Mouse (Mus musculus): ENCODE results near the gene Asb7. TPM values are rescaled to one million over a fixed set of nuclear protein-coding genes. Genes with fewer than 3 reads are reported as not detected.

Asb7 gene
- polyA plus RNA-seq, 1 experiment from 2014 or later = 12.5 TPM

DNA sequence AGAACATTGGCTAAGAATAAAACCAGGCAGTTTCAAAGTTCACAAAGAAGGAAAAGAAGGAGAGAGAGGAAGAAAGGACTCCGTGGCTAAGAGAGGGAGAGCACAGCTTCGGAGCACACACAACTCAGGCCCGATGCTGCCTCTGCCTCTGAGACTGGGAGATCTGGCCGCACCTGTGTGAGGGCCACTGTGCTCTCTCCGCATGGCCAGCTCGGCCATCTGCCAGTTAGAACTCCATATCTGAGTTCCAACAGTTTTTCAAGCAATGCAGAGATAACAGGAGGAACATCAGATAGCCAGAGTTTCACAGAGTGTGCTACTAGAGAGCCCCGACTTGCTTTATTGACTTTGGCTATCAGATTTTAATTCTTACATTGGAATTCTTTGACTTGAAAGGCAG lies 5.1 kb upstream of the Asb7 start:
- Histone ChIP-seq H3K27me3 (replicated peaks) (no peaks in the 10 kb centered on the region), H3K4me1 (replicated peaks) (peaks cover 5% of the 10 kb centered on the region; the same call in 1 of the 2 replicates), H3K9ac (no peak overlapping the region), H3K4me2 (replicated peaks) (no peak overlapping the region), H3K27ac (no peak overlapping the region), H3K4me3 (replicated peaks) (no peak overlapping the region), H3K36me3 (no peaks in the 10 kb centered on the region), H3K9me3 (no peaks in the 10 kb centered on the region)
- 62% methylated on average over 7 of the region's 7 CpGs for WGBS
- ATAC-seq = no peak

DNA sequence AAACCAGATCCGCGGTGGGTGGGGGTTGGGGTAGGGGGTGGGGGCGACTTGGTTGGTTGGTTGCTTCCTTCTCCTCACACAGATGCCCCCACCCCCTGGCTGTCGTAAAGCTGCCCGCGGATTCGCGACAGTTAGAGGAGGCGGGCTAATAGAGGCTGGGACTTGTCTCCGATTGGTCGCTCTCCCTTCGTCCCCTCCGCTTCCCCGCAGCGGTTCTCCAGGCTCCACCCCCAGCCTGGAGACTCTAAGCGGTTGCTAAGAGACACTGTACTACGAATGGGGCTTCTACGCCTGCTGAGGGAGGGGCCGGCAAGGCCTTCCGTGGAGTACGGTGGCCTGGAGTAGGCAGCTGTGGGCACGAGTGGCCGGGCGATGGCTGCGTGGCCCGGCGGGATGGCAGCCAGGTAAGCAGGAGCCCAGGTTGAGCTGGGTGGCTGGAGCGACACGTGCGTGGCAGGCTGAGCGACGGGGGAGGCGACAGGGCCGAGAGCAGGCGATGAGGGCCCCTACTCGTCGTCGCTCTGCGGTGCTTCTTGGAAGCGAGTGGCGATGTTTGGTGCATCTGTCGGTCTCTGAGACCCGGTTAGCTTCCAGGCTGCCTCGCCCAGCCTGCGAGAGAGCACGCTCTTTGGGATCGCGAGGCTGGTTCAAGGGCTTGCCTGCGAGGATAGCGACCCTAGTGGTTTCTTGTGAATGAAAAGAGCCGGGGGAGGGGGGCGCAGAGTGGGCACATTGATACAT lies 394 bp upstream of the Asb7 start, which contains the start of gene Lins1:
TSS of gene Lins1 (plus strand) at position 270 of the 741 bp plus-strand sequence.
- peak within 1 kb of the TSS; percentile 89 for H3K4me2 ChIP-seq (replicated peaks)
- H3K36me3 ChIP-seq = no peaks in the 10 kb centered on the region
- under 1% methylated on average over 52 of the region's 52 CpGs for WGBS
- peaks cover 12% of the 10 kb centered on the region for H3K4me1 ChIP-seq (replicated peaks)
- no peaks in the 10 kb centered on the region for H3K27me3 ChIP-seq (replicated peaks)
- peak within 1 kb of the TSS; percentile 86 for H3K4me3 ChIP-seq (replicated peaks)
- peak; percentile 99 for ATAC-seq
- H3K27ac ChIP-seq = peak within 1 kb of the TSS; percentile 83
- no peaks in the 10 kb centered on the region for H3K9me3 ChIP-seq
- peak within 1 kb of the TSS; percentile 77 for H3K9ac ChIP-seq

DNA sequence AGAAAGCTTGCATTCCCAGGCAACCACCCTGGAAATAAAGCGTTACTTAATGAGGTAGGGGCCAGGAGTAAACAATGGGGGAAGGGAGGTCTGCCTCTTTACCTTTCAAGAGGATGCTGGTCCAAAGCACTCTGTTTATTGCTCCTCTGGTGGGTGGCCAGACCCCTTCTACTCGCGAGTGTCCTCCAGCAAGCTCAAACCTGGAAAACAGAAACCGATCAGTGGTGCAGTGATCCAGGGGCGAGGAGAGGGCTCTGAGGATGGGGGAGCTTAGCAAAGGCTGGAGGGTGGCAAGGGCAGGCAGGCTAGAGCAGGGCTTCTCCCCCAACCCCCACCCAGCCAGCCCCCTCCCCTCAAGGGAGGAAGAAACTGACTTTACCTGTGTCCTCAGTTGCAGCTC lies 675 bp downstream of the Asb7 start:
- 2% methylated on average over 5 of the region's 5 CpGs for WGBS
- Histone ChIP-seq H3K4me1 (replicated peaks) (peaks cover 9% of the 10 kb centered on the region), H3K27me3 (replicated peaks) (no peaks in the 10 kb centered on the region), H3K9me3 (no peaks in the 10 kb centered on the region), H3K9ac (peak overlapping the region; percentile 76), H3K4me3 (replicated peaks) (peak overlapping the region; percentile 86), H3K27ac (no peak overlapping the region), H3K36me3 (no peaks in the 10 kb centered on the region), H3K4me2 (replicated peaks) (peak overlapping the region; percentile 89)
- ATAC-seq = 0 out of 2 replicates have a peak, but pooled peaks have one; percentile 0

DNA sequence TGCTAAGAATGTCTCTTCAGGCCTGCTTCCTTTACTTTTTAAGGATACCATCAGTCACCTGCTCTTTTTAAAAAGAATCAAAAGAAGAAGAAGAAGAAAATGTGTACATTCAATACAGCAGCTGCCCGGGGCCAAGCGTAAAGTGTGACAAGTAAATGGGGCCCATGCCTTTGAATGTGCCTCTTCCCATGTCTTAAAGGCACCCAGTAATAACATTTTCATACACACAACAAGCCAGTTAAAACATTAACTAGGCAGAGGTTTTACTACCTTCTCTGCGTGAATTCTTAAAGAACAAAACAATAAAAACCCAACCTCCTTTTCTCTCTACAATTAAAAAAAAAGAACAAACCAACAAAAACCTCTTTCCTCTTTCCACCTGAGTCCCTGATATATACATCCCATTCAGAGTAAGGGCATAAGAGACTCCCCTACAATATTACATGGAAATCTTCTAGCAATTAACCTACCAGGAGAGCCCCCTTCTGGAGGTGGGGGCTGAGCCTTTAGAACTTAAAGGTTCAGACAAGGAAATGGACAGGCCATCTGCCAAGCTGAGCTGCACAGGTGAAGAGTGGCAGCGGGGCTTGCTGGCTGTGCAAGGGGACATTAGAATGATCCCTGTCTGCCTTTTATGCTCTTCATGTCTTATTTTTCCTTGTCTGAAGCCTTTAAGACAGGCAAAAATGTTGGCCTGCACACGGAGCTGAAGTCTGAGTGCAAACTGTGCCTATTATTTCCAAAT lies 7.1 kb downstream of the Asb7 start:
- no peaks in the 10 kb centered on the region for H3K4me1 ChIP-seq (replicated peaks)
- H3K4me2 ChIP-seq (replicated peaks) = no peak overlapping the region
- peak; percentile 62; the same call in 1 of the 2 replicates for ATAC-seq
- no peak overlapping the region for H3K27ac ChIP-seq
- H3K27me3 ChIP-seq (replicated peaks) = no peaks in the 10 kb centered on the region
- H3K36me3 ChIP-seq = peaks cover 23% of the 10 kb centered on the region
- 77% methylated on average over 5 of the region's 5 CpGs for WGBS
- no peak overlapping the region for H3K9ac ChIP-seq
- no peaks in the 10 kb centered on the region for H3K9me3 ChIP-seq
- no peak overlapping the region for H3K4me3 ChIP-seq (replicated peaks)

DNA sequence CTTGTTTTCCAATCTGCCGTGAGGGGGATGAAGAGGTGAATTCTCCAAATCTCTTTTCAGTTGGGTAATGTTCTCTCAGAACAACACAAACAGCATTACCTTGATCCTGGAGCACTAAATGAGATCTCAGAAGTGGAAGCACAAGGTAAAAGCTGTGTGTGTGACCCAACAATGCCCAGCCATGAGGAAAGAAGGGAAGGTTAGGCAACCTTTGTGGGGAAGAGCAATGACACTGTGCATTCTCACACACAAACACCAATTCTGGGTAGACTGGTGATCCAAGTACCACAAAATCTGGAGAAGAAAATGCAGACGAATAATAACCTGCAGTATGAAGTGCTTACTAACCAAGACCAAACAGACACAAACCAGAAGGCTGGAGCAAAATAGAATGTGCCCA lies 13.6 kb downstream of the Asb7 start:
- no peak overlapping the region for H3K27ac ChIP-seq

DNA sequence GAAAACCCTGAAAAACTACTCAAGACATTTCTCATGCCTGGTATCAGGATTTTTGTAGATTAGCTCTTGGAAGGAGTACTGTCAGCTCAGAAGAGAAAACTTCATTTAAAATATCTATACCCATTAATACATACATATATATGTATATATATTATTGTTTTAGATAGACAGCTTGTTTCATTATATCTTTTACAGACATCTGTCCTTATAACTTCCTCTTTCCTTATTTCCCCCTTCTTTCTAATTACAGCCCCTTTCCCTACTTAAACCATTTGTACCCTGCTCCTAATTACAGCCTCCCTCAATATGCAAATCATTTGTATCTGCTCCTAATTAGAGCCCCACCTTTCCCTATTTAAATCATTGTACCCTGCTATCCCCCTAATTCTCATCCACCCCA lies 22.3 kb downstream of the Asb7 start:
- no peak overlapping the region for H3K4me3 ChIP-seq (replicated peaks)
- H3K27ac ChIP-seq = no peak overlapping the region
- no peak overlapping the region for H3K4me2 ChIP-seq (replicated peaks)
- H3K36me3 ChIP-seq = peaks cover 11% of the 10 kb centered on the region
- ATAC-seq = no peak
- H3K9ac ChIP-seq = no peak overlapping the region
- no peaks in the 10 kb centered on the region for H3K27me3 ChIP-seq (replicated peaks)
- H3K9me3 ChIP-seq = no peaks in the 10 kb centered on the region
- H3K4me1 ChIP-seq (replicated peaks) = no peaks in the 10 kb centered on the region

More for the DNA sequence above, 13.6 kb downstream of the Asb7 start:
- Histone ChIP-seq H3K36me3 (peaks cover 47% of the 10 kb centered on the region), H3K4me3 (replicated peaks) (no peak overlapping the region), H3K4me1 (replicated peaks) (no peaks in the 10 kb centered on the region), H3K9ac (no peak overlapping the region), H3K27me3 (replicated peaks) (no peaks in the 10 kb centered on the region), H3K4me2 (replicated peaks) (no peak overlapping the region), H3K9me3 (no peaks in the 10 kb centered on the region)
- WGBS = 93% methylated on average over 2 of the region's 2 CpGs
- no peak for ATAC-seq

DNA sequence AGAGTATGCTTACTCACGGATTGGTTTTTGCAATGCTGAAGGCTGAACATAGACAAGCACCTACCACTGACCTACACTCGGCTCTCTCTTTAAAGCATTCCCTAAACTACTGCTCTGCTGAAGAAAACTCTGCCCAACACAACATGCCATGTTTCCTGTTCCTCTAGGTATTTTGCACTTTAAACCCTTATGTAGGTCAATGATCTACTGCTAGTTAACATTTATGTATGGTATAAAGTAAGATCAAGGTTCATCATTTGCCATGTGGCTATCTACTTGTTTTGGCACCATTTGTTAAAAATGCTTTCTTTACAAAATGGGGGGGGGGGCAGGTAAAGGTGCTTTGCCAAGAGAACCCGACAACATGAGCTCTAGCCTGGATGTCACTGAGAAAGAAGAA lies 25.8 kb downstream of the Asb7 start:
- Histone ChIP-seq H3K27me3 (replicated peaks) (no peaks in the 10 kb centered on the region), H3K4me1 (replicated peaks) (no peaks in the 10 kb centered on the region), H3K36me3 (peaks cover 4% of the 10 kb centered on the region; the same call in 1 of the 2 replicates), H3K27ac (no peak overlapping the region), H3K9ac (no peak overlapping the region), H3K4me2 (replicated peaks) (no peak overlapping the region), H3K9me3 (no peaks in the 10 kb centered on the region), H3K4me3 (replicated peaks) (no peak overlapping the region)
- 80% methylated on average over 3 of the region's 3 CpGs for WGBS
- ATAC-seq = peak; percentile 45; the same call in 1 of the 2 replicates

DNA sequence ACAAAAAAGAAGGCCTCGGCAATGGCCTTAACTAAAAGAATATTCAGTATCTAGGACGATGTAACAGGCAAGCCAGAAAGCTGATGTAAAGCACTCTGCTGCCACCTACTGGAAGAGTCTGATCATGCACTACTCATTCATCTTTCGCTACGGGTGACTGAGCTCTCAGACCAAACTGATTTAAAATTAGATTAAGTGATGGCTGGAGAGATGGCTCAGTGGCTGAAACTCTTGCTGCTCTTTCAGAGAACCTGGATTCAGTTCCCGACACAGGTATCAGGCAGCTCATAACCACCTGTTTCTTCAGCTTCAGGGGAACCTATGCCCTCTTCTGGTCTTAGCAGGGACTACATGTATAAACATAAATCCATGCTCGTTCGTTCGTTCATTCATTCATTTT lies 27.8 kb downstream of the Asb7 start:
- 21% methylated on average over 8 of the region's 8 CpGs for WGBS
- Histone ChIP-seq H3K4me1 (replicated peaks) (no peaks in the 10 kb centered on the region), H3K27me3 (replicated peaks) (no peaks in the 10 kb centered on the region), H3K4me3 (replicated peaks) (no peak overlapping the region; the same call in 1 of the 2 replicates), H3K27ac (no peak overlapping the region), H3K36me3 (peaks cover 4% of the 10 kb centered on the region; the same call in 1 of the 2 replicates), H3K4me2 (replicated peaks) (peak overlapping the region; percentile 49), H3K9me3 (no peaks in the 10 kb centered on the region), H3K9ac (no peak overlapping the region)
- ATAC-seq = peak; percentile 61

DNA sequence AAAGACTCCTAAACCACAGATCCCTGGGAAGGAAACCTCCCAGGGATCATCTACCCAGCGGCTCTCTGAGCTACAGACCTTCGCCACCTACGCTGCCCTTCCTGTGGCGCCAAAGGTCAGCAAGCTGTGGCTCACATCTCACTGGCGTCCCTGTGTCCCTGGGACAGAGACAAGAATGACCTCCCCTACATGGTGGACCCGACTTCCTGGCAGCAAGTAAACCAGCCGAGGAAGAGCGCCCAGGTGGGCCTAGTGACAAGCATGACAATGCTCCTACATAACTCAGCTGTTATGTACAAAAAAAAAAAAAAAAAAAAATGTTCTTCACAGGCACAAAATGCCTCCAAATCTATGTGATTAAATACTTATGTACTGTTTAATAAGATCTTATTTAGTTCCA lies 28.4 kb downstream of the Asb7 start:
- Histone ChIP-seq H3K27me3 (replicated peaks) (no peaks in the 10 kb centered on the region), H3K4me1 (replicated peaks) (no peaks in the 10 kb centered on the region), H3K4me3 (replicated peaks) (no peak overlapping the region), H3K27ac (no peak overlapping the region), H3K36me3 (peaks cover 4% of the 10 kb centered on the region), H3K9me3 (no peaks in the 10 kb centered on the region), H3K4me2 (replicated peaks) (no peak overlapping the region), H3K9ac (no peak overlapping the region)
- WGBS = 79% methylated on average over 8 of the region's 8 CpGs
- no peak for ATAC-seq

DNA sequence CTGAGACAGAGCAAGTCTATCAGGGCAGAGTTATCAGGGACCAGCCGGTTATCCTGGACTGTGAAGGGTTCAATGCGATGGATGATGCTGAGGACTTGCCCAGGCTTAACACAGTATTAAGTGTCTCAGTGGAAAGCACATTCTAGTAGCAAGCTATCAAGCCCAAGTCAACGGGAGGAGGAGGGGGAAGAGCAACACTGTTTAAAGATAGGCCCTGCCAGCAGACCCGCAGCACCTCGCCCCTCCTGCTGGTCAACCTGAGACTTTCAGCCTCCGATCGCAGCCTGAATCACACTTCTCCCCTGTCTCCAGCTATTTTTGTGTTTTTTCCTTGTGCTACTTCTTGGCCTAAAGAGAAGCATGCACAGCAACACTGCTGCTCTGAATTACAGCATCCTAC lies 29.1 kb downstream of the Asb7 start:
- 74% methylated on average over 7 of the region's 7 CpGs for WGBS
- Histone ChIP-seq H3K36me3 (peaks cover 4% of the 10 kb centered on the region), H3K4me1 (replicated peaks) (no peaks in the 10 kb centered on the region), H3K4me2 (replicated peaks) (no peak overlapping the region), H3K27me3 (replicated peaks) (no peaks in the 10 kb centered on the region), H3K9me3 (no peaks in the 10 kb centered on the region), H3K27ac (no peak overlapping the region), H3K4me3 (replicated peaks) (no peak overlapping the region), H3K9ac (no peak overlapping the region)
- ATAC-seq = no peak

DNA sequence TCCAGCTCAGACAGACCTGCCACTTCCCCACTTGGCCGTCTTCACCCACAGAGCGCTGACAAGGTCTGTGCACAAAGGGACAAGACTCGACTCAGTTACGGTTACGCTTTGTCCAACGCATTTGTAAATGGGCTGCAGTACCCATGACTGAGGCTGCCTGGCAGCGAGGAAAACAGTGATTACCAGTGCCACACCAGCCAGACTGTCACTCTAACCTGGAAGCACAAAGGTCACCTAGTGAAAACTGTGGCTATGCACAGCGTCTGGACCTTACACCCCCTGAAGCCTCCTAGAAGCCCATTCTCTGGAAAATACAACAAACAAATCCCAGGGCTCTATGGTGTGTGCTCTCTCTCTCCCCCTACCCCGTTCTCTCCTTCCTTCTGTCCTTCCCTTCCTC lies 33.9 kb downstream of the Asb7 start:
- H3K9ac ChIP-seq = no peak overlapping the region
- no peak overlapping the region for H3K4me3 ChIP-seq (replicated peaks)
- WGBS = 93% methylated on average over 9 of the region's 9 CpGs
- no peaks in the 10 kb centered on the region for H3K27me3 ChIP-seq (replicated peaks)
- no peaks in the 10 kb centered on the region for H3K9me3 ChIP-seq
- H3K27ac ChIP-seq = no peak overlapping the region
- H3K4me1 ChIP-seq (replicated peaks) = 0 out of 2 replicates have a peak, but pooled peaks cover 5% of the 10 kb centered on the region
- peaks cover 4% of the 10 kb centered on the region for H3K36me3 ChIP-seq
- ATAC-seq = no peak
- no peak overlapping the region for H3K4me2 ChIP-seq (replicated peaks)

DNA sequence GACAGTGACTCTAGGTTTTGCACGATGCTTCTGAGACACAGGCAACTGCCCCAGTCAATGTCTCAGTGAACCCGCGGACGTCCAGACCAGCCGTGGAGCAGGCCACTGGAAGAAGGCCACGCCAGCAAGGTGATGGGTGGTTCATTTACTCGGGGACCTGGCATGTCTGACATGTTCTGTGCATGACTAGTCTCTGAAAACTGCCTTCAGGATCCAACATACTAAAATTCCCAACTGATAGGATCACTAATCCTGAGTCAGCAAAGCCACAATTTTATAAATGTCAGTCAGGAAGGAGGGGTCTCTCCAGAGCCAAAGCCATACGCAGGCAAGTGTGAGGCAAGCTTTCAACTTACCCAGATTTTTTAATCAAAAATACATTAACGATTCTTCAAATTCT lies 35.8 kb downstream of the Asb7 start:
- no peaks in the 10 kb centered on the region; the same call in 1 of the 2 replicates for H3K36me3 ChIP-seq
- H3K4me2 ChIP-seq (replicated peaks) = no peak overlapping the region
- H3K4me1 ChIP-seq (replicated peaks) = 0 out of 2 replicates have a peak, but pooled peaks cover 5% of the 10 kb centered on the region
- H3K27me3 ChIP-seq (replicated peaks) = no peaks in the 10 kb centered on the region
- H3K27ac ChIP-seq = no peak overlapping the region
- ATAC-seq = peak; percentile 4; the same call in 1 of the 2 replicates
- no peaks in the 10 kb centered on the region for H3K9me3 ChIP-seq
- no peak overlapping the region for H3K9ac ChIP-seq
- no peak overlapping the region for H3K4me3 ChIP-seq (replicated peaks)
- WGBS = 82% methylated on average over 9 of the region's 9 CpGs
